Mouse (Mus musculus) heart, adult 2 months (tissue): ENCODE measurements around the gene Cdk5rap3.

Experiments used
- CTCF ChIP-seq: fragments of 200-600 bp; IDR thresholded peaks from 2 replicates; pipeline ENCODE4 v1.8.1; 2022; ENCODE audit warnings: antibody characterized with exemption, mild to moderate bottlenecking, moderate library complexity
- POLR2A ChIP-seq: fragments of 200-500 bp; IDR thresholded peaks from 2 replicates; pipeline ENCODE4 v1.6.1; 2011; ENCODE audit warnings: mild to moderate bottlenecking, low read depth, low read length, control low read depth; ENCODE audit not compliant: insufficient read depth

GRCm38 (mm10) chr11:96901332-96901731 is 15.0 kb downstream of the Cdk5rap3 start:
- TF ChIP-seq CTCF (no peak), POLR2A (no peak)
